Mouse (Mus musculus): ENCODE data around the gene Olfr96.

The Olfr96 gene

GRCm38 (mm10) chr17:37270702-37271092 lies 50.8 kb downstream of the Olfr96 start:
- peak; percentile 92 for DNase-seq (ENCODE audit: low read depth, low spot score)

DNA sequence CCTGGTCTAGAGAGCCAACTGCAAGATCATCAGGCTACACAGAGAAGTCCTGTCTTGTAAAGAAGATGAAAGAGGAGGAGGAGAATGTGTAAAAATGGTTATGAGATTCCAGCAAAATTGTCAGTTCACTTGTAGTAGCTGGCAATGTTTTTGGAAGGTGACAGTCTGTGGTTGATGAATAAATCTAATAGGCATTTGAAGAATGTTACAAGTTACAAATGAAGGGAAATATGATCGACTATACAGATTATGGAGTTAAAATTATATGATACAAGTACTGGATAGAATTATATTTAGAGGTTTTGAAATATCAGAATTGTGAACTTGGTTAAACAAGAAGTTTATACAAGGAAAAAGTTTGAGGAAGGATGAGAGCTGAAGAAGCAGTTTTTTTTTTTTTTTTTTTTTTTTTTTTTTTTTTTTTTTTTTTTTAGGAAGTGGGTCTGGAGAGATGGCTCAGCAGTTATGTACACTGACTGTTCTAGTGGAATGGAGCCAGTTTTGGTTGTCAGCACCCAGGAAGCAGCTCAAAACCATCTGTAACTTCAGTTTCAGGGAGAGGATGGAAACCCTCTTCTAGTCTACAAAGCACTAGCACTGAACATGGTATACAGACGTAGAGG lies 55.8 kb downstream of the Olfr96 start:
- no peak for DNase-seq (ENCODE audit: low read depth, low spot score)

Data from CD4-positive helper T cell, adult 2 months (primary cell).